Mouse (Mus musculus) spleen, postnatal 14 days (tissue): Measurements from ENCODE around the gene Btbd35f1.
"Not testable (repeated sequence)": the region's sequence is repeated elsewhere in the genome, so short reads cannot be mapped to it uniquely, and the experiment has no call there.

Experiments used
- DNase-seq, 2 experiments: peaks; one replicate each; pipeline ENCODE4 v3.0.0; 2021 to 2022; ENCODE audit warnings: low spot score in 2 of 2

Btbd35f1 gene

DNA sequence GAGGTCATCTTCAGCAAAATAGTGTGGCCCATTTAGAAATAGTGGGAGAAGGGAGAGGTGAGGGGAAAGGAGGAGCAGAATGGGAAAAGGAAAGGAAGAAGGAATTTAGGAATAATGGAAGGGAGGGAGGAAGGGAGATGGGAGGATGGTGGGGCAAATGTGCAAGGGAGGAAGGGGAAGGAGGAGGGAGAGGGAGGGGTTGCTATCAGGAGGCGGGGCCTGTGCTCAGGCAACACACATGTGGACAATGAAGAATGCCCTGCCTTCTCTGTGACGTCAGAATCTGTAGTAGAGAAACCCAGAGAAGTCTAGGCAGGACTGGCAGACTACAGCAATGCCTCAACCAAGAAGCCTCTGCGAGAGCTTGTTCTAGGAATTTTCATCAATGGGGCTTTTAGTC lies at the start of gene Btbd35f1:
Gene Btbd35f1, plus strand, starts transcription at position 301 of the 400 bp plus-strand sequence.
- DNase-seq, result not testable (repeated sequence)

DNA sequence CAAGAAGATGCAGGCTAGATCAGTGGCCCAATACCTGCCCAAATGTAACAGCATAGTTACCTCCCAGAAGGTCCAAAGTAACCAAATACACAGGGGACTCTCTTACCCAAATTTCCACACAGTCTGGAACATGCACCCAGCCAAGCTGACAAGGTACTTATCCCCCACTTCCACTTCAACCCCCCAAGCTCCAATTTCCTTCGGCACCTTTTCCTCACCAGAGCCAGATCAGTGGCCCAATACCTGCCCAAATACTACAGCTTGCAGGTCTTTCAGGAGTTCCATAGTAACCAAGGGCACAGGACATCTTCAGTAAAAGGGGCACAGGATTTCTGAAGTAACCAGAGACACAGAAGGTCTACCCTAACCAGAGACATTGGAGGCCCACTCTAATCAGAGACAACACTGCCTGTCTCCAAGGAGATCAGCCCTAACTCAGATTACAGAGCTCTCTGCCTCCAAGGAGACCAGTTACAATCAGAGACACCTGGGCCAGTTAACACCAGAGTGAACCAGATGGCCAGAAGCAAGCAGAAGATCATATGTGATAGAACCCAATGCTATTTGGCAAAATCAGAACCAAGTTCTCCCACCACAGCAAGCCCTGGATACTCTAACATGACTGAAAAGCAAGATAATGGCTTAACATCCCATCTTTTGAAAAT lies 31.2 kb downstream of the Btbd35f1 start:
- DNase-seq, result not testable (repeated sequence)

GRCm38 (mm10) chrX:32601008-32601407 lies 41.2 kb downstream of the Btbd35f1 start:
- not testable (repeated sequence) for DNase-seq

- DNase-seq, result not testable (repeated sequence)
Measured at GRCm38 (mm10) chrX:32601425-32601824, 41.6 kb downstream of the Btbd35f1 start.
